Mouse (Mus musculus) monocyte, adult 5-6 weeks (primary cell): ENCODE results near the gene Spock2. TPM values are rescaled to one million over a fixed set of nuclear protein-coding genes. Genes with fewer than 3 reads are reported as not detected.
"Not testable (repeated sequence)": the region's sequence is repeated elsewhere in the genome, so short reads cannot be mapped to it uniquely, and the experiment has no call there.

Source experiments
- ATAC-seq: fragments of 153-309, 156-312 bp; replicated peaks from 2 replicates; pipeline ENCODE4 v1.8.0; 2017; ENCODE audit warnings: mild to moderate bottlenecking; ENCODE audit not compliant: low TSS enrichment, insufficient number of reproducible peaks, severe bottlenecking, poor library complexity, low FRiP score
- total RNA-seq: library from RNA; stranded (forward); fragments of 200-1000, 200-491, 200-594 nt; gene quantifications from 3 replicates; pipeline ENCODE4 v1.2.3, GENCODE M21; 2017

Spock2 gene
- total RNA-seq, 1 experiment from 2014 or later = 0.10 TPM

DNA sequence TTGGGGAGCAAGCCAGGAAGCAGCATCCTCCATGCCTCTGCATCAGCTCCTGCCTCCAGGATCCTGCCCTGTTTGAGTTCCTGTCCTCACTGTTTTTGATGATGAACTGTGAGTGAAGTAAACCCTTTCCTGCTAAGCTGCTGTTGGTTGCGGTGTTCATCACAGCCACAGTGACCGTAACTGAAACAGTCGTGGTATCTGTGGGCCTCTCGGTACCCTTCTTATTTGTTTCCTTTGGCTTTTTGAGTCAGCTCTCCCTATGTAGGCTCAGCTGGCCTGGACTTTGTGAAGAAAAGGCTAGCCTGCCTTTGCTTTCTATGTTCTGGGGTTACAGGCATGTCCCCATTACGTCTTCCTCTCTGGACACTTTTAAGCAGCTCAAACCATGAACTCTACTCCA lies 65.3 kb downstream of the Spock2 start:
- ATAC-seq = no peak

GRCm38 (mm10) chr10:60172306-60172705 lies 66.3 kb downstream of the Spock2 start:
- ATAC-seq = no peak

DNA sequence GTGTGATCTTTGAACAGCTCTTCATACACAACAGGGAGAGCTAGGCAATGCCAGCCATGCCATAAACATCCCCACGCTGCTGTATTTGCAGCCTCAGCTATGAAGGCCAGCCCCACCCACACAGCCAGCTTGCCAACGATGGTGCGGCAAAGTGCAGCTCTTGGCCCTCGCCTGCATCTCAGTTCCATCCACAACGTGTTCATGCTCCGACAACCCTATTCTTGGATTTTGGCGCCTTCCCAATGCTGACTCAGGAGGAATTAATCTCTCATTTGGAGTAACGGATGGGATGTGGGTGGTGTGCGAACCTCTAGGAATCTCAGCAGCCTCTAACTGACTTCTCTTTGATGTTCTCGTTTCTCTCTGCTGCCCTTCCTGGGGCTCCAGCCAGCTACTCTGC lies 67.0 kb downstream of the Spock2 start:
- no peak for ATAC-seq

- ATAC-seq = no peak
Observed at GRCm38 (mm10) chr10:60174506-60174905, 68.5 kb downstream of the Spock2 start.

DNA sequence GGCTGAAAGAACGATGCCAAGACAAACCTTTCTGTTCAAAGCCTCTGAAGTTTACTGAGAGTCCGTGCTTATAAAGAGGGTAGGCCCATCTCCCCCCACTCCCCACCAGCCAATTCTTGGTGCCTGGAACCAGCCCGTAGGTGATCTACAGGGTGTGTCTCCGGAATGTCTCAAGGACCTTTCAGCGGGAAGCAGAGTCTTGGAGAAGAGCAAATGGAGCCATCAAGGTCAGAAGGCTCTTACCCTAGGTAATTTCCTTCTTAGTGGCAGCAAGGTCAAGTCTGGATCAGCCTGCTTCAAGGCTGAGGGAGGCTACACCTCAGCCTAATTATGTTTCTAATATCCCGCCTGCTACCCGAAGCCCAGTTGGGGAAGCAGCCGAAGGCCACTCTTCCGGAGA lies 69.3 kb downstream of the Spock2 start:
- not testable (repeated sequence) for ATAC-seq

Other genes with a start within 250 kb of the Spock2 start
- 29.6 to 41.9 TPM (median 30.0 TPM) in 3 replicates for gene Dnajb12, start 226.7 kb upstream of the Spock2 start, total RNA-seq
- 29.5 to 34.2 TPM (median 34.2 TPM) in 3 replicates for gene Ddit4, start 154.4 kb upstream of the Spock2 start, total RNA-seq
- gene Ascc1, start 103.4 kb upstream of the Spock2 start, total RNA-seq = 13.0 to 19.4 TPM (median 18.4 TPM) in 3 replicates
- 69.0 to 89.0 TPM (median 82.7 TPM) in 3 replicates for gene Anapc16, start 103.1 kb upstream of the Spock2 start, total RNA-seq
- gene Chst3, start 113.0 kb downstream of the Spock2 start, total RNA-seq = 6.9 to 10.5 TPM (median 8.1 TPM) in 3 replicates
- 1,204 to 1,488 TPM (median 1,482 TPM) in 3 replicates for gene Psap, start 171.4 kb downstream of the Spock2 start, total RNA-seq
- gene Vsir, start 240.6 kb downstream of the Spock2 start, total RNA-seq = 223 to 337 TPM (median 251 TPM) in 3 replicates